Mouse (Mus musculus): Measurements from ENCODE around the gene Lrrc66.

GRCm38 (mm10) chr5:73576708-73577107, 55.6 kb downstream of the Lrrc66 start:
- TF ChIP-seq CTCF (IDR thresholded peaks at IDR 0.05; ENCODE audit: extremely low read depth, insufficient read depth, insufficient read length, insufficient replicate concordance) (no peak), POLR2A (IDR thresholded peaks at IDR 0.05; ENCODE audit: low read depth, low read length) (no peak)

Data from spleen, adult 2 months (tissue).